Mouse (Mus musculus): ENCODE results near the gene Prkaa1.

Gene Prkaa1

DNA sequence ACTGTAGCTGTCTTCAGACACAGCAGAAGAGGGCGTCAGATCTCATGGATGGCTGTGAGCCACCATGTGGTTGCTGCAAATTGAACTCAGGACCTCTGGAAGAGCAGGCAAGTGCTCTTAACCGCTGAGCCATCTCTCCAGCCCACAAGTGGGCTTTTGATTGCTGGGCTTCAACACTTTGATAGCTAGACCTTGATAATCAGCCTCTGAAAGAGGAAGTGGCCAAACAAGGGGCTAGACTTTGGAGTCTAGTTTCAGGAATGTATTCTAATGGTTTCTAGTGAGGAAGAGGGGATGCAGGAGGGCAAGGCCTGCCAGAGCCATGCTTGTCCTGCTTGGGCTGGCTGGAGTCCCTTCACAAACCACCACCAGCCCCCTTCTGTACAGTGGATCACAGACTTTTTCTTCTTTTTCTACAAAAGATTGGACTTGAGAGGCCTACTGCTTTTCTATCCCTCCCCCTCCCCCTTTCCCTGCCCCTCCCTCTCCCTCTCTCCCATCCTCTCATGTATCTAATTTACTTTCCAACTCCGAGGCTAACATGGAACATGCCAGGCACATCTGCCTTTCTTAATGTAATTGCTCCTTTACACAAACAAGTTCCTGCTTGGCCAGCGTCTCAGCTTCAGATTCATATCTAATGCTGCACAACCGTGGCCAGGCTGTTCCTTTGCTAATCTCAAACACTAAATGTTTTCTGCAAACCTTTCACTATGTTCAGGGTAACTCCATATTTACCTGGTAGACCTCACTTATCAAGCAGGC is 15.3 kb upstream of the Prkaa1 start:
- in situ Hi-C loops (cut with MboI, MseI): loop anchor here (25.0 kb wide), 1 partner anchor 1459 kb away; no protein-coding TSS in a partner anchor

DNA sequence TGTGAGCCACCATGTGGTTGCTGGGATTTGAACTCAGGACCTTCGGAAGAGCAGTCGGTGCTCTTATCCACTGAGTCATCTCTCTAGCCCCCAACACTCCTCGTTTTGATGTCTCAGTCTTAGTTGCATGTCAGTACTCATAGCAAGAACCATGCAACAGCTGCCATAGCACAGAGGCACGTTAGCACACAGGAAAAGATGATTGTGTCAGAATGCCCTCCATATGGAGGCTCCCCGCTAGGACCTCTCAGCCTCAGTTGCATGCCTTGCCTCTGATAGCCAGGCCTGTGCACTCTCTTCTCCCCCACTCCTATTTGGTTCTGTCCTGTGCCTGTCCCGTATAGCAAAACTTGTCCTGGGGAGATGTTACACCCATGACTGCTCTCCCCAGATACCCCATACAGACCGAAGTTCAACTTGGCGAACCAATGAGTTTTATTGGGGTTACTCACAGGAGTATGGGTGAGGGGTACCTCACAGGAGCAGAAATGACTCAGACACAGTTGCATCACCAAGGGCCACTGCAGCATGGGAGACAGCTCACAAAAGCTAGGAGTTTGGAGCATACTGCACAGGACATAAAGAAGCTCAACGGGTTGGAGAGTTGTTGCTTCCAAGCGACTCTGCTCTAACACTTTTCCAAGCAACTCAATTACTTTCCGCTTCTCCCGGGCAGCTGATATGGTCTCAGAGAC is 14.4 kb upstream of the Prkaa1 start:
- in situ Hi-C loops (cut with MboI, MseI): loop anchor here (25.0 kb wide), 1 partner anchor 1458 kb away; no protein-coding TSS in a partner anchor

DNA sequence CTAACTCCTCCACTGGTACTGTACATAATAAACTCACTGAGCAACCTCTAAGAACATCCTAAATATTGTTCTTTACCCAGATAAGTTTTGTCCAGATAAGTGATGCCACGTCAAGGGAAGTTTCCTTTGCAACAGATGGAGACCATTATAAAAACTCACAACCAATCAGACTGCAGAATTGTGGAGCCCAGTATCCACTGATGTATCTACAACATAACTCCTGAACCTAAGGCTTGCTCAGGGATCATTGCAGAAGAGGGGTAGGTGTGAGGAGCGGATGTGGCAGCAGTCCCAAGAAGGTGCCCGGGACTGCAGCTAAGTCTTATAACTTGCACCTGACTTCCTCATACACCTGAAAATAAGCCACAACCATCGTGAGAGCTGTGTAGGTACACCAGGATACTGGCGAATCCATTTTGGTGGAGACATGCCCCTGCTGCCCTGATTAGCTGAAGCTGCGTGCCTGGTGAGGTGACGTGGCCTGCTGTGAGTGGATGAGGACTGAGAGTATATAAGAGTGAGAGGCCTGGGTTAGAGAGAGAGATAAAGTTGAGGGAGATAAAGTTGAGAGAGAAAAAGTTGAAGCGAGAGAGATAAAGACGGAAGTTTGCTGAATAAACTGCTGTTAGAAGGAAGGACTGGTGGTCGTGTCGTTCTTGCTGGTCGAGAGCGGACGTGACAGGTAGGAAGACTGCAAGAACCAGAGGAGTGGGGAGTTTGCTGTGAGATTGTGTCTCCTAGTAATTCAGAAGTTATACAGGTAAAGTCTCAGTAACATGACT is 12.6 kb upstream of the Prkaa1 start:
- in situ Hi-C loops (cut with MboI, MseI): loop anchor here (25.0 kb wide), 1 partner anchor 1456 kb away; no protein-coding TSS in a partner anchor

DNA sequence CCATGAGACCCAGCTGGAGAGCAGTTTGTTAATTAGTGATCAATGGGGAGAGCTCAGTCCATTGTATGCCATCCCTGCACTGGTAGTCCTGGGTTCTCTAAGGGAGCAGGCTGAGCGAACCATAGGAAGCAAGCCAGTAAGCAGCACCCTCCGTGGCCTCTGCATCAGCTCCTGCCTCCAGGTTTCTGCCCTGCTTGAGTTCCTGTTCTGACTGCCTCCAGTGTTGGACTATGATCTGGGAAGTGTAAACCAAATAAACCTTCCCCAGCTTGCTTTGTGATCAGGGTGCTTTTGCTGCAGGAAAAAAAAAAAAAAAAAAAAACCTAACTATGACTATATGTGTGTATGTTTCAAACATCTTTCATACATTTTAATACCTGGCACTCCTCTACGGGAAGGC is 10.4 kb upstream of the Prkaa1 start:
- in situ Hi-C loops (cut with MboI, MseI): loop anchor here (25.0 kb wide), 1 partner anchor 1454 kb away; no protein-coding TSS in a partner anchor

GRCm38 (mm10) chr15:5134179-5134578 is 9.5 kb upstream of the Prkaa1 start:
- in situ Hi-C loops (cut with MboI, MseI): loop anchor here (25.0 kb wide), 1 partner anchor 1453 kb away; no protein-coding TSS in a partner anchor

DNA sequence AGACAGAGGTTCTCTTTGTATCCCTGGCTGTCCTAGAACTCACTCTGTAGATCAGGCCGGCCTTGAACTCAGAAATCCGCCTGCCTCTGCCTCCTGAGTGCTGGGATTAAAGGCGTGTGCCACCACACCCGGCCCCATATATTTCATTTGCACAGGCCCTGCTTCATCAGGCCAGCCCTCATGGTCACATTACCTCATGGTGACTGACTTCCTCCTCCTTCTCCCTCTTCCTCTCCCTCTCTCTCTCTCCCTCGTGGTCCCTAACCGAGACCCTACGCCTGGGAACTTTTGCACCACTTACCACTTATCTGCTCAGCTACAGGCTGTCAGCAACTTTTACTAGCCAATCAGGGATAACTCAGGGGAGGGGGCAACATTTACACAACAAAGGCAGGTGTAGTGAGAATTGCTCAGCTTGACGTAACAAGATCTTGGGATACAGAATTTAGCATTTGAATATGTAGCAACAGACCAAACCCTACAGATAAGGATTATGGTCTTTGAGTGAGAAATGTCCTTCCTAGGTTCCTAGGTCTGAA is 8.6 kb upstream of the Prkaa1 start:
- in situ Hi-C loops (cut with MboI, MseI): loop anchor here (25.0 kb wide), 1 partner anchor 1452 kb away; no protein-coding TSS in a partner anchor

GRCm38 (mm10) chr15:5138021-5138856 is 5.4 kb upstream of the Prkaa1 start:
- in situ Hi-C loops (cut with MboI, MseI): loop anchor here (25.0 kb wide), 1 partner anchor 1449 kb away; no protein-coding TSS in a partner anchor

DNA sequence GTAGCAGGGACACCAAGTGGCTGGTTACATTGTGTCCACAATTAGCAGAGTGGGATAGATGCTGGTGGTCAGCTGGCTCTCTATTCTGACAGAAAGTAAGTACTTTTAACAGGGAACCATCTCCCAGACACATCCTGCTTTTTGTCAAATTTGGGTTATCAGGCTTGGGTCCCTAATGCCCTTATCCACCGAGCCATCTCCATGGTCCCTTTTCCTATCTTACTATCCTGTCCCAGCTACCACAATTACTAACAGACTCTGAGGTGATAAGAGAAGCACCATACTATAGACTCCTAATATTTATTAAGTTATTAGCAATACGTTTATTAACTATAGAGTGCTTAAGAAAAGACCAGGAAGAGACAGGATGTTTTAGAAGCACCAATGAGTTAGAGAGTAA is 4.3 kb upstream of the Prkaa1 start:
- in situ Hi-C loops (cut with MboI, MseI): loop anchor here (25.0 kb wide), 1 partner anchor 1448 kb away; no protein-coding TSS in a partner anchor

DNA sequence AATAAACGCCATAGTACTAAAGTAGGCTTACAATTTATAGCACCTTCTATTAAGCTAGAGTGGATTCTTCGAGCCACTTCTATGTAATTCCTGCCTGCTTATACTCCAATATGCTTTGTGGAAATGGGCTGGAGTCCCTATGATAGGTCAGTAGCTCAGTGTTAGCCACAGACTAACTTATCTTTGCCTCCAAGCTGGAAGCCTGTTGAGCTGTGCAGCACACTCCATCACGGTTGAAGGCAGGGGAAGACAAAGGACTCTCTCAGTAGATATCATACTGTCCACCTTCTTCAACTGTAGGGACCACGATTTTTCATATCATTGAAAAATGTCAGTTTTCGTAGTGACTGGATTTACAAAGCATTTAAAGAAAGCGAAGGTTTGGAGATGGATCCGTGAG is 3.8 kb upstream of the Prkaa1 start:
- in situ Hi-C loops (cut with MboI, MseI): loop anchor here (25.0 kb wide), 1 partner anchor 1447 kb away; no protein-coding TSS in a partner anchor

GRCm38 (mm10) chr15:5140357-5140756 is 3.3 kb upstream of the Prkaa1 start:
- in situ Hi-C loops (cut with MboI, MseI): loop anchor here (25.0 kb wide), 1 partner anchor 1447 kb away; no protein-coding TSS in a partner anchor

DNA sequence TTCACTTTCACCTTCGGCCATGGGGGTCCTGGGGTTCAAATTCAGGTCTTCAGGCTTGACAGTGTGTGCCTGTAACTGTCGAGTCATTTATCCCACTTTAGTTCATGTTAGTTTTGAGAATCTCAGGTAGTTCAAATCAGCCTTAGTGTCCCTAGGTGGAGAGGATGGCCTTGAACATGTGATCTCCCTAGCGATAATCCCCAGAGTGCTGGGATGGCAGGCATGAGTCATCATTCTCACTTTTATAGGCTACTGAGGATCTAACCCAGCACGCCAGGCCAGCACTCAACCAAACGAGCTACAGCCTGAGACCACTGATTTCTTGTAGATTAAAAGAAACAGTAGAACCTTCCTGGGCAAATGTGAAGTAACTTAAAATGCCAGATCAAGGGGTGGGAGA is 1.6 kb upstream of the Prkaa1 start:
- in situ Hi-C loops (cut with MboI, MseI): loop anchor here (25.0 kb wide), 1 partner anchor 1445 kb away; no protein-coding TSS in a partner anchor

DNA sequence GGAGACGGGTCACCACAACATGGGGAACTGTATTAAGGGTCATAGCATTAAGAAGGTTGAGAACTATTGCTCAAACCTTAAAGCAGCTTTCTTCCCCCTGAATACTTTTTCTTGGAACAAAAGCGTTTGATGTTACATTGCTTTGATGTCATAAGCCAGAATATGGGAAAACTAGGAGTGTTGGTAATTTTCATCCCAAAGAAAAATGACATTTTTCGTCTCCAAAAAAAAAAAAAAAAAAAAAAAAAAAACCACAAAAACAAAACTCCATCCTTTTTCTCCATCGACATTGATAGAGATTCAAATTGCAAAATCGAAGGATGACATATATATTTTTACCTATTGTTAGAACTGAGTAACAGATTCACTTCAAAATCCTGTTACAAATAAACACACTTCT is 947 bp upstream of the Prkaa1 start:
- in situ Hi-C loops (cut with MboI, MseI): loop anchor here (25.0 kb wide), 1 partner anchor 1445 kb away; no protein-coding TSS in a partner anchor

DNA sequence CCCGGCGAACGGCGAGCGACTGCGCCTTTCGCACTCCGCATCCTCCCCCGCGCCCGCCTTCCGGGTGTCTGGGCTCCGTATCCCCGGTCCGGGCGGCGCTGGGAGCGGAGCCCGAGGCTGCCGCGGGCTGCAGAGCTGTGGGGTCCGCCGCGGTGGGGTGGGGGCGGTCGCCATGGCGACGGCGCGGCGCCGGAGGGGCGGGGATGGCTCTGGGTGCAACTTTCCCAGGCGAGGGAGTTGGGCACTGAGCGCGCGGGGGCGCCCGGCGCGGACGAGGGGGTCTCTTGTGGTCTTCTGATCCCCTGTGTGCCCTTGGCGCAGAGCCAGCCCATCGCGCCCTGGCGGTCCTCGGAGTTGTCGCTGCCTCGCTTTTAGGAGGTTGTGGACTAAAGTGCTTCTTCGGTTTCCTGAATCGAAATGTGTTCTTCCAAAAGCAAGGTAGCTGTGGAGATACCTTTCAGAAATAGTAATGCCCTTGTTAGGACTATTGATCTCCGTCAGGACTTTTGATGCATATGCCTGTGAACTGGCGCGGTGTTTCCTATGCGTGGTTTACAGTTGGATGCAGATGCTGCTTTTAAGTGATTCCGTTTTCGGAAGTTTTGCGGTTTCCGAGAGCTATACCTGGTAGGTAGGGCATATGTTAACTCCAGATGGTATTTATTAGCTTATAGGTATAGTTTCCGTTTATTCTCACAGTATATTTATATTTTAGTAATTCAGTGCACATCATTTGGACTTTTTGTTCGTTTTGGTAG is 539 bp downstream of the Prkaa1 start:
- in situ Hi-C loops (cut with MboI, MseI): loop anchor here (25.0 kb wide), 1 partner anchor 1443 kb away; no protein-coding TSS in a partner anchor

DNA sequence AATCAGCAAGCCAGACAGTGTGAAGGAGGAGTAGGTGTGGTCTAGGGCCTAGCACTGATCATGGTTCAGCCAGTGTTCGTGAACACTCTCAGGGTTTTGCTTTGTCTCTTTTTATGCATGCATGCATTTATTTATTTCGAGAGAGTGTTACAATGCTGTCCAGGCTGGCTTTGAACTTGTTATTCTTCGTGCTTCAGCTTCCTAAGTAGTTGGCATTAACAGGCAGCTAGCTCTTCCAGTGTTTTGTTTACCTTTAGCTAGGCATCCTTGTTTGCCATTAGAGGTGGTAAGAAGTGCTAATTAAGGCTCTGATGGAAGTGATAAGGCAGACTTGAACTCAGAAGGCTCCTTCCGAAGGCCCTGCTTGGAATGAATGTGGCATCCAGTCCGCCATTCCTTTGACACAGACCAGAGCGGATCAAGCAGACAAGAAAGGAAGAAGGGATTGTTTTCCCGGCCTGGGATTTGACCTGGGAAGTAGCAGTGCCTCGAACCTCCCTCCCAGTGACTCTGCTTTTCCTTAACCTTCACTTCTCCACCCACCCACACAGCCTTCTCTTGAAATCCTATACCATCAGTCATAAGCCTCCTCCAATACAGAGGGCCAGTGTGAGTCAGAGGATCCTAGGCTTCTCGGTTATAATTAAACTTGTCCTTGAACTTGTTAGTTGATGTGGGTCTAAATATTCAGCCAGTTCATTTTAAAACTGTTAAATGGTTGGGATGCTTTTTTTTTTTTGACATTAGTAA is 1.7 kb downstream of the Prkaa1 start:
- in situ Hi-C loops (cut with MboI, MseI): loop anchor here (25.0 kb wide), 1 partner anchor 1442 kb away; no protein-coding TSS in a partner anchor

DNA sequence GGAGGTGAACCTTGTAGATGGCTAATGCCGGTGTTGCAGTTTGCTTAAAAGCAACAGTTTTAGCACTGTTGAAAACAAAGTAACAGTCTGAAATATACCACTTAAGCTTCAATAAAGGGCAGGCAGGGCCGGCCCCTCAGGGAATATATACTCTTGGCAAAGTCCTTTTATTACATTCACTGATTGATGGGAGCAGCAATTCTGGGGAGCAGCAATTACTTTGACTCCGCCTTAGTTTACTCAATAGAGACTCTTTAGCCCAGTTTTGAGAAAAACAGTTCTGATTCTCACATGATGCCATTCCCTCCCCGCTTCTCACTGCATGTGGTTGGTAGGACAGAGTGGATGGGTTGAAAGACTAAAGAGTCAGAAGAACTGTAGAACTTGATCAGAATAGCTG is 5.5 kb downstream of the Prkaa1 start:
- in situ Hi-C loops (cut with MboI, MseI): loop anchor here (25.0 kb wide), 1 partner anchor 1438 kb away; no protein-coding TSS in a partner anchor

GRCm38 (mm10) chr15:5152171-5152570 is 8.5 kb downstream of the Prkaa1 start:
- in situ Hi-C loops (cut with MboI, MseI): no loop called here

DNA sequence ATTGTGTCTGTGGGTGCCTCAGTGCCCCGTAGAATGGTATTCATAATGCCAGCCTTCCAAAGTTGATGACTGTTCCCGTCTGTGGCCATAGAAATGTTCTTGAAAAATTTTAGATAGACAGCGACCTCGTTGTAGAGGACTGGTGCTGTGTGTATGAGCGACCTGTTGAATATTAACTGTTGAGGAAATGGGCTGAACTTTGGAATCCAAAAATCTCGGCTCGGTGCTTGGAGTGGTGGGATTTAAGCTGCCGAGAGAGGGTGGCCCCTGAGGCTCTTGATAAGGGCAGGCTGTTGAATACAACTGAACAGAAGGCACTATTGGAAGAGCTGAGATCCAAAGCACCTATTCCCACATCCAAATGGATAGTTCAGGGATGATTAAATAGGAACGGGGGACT is 11.0 kb downstream of the Prkaa1 start:
- in situ Hi-C loops (cut with MboI, MseI): no loop called here

GRCm38 (mm10) chr15:5155093-5155492 is 11.4 kb downstream of the Prkaa1 start:
- in situ Hi-C loops (cut with MboI, MseI): no loop called here

- in situ Hi-C loops (cut with MboI, MseI): no loop called here
Measured at GRCm38 (mm10) chr15:5156355-5156754, 12.7 kb downstream of the Prkaa1 start.
